Mouse (Mus musculus) limb, embryonic 14.5 days (tissue): Measurements from ENCODE around the gene Nup205. TPM values are rescaled to one million over a fixed set of nuclear protein-coding genes. Genes with fewer than 3 reads are reported as not detected.

Experiments
- ATAC-seq: fragments of 200-750 bp; cut with Nextera tagmentation; 2 replicates; pipeline ENCODE4 v1.8.0; 2017; ENCODE audit warnings: low read depth, moderate number of reproducible peaks, moderate TSS enrichment; ENCODE audit not compliant: low FRiP score
- DNase-seq: peaks from one replicate; pipeline ENCODE4 v3.0.0-alpha.2; 2015; ENCODE audit warnings: low spot score
- H3K27ac ChIP-seq: fragments of 300-500 bp; sonication (generic); replicated peaks from 2 replicates; pipeline ENCODE4 v1.5.1; 2014; ENCODE audit warnings: low read depth, mild to moderate bottlenecking, low read length, moderate library complexity, mixed read lengths
- H3K27me3 ChIP-seq: fragments of 300-500 bp; sonication (generic); 2 replicates; pipeline ENCODE4 v1.6.1; 2014; ENCODE audit warnings: low read length, mixed read lengths; ENCODE audit not compliant: control insufficient read depth, insufficient read depth
- H3K36me3 ChIP-seq: fragments of 300-500 bp; sonication (generic); 2 replicates; pipeline ENCODE4 v1.6.1; 2014; ENCODE audit warnings: mild to moderate bottlenecking, low read length, moderate library complexity, mixed read lengths; ENCODE audit not compliant: control insufficient read depth, insufficient read depth
- H3K4me1 ChIP-seq: fragments of 300-500 bp; sonication (generic); 2 replicates; pipeline ENCODE4 v1.6.1; 2014; ENCODE audit warnings: antibody characterized with exemption, low read length, mixed read lengths; ENCODE audit not compliant: control insufficient read depth, insufficient read depth
- H3K4me2 ChIP-seq: fragments of 300-500 bp; sonication (generic); replicated peaks from 2 replicates; pipeline ENCODE4 v1.6.1; 2014; ENCODE audit warnings: low read depth, mild to moderate bottlenecking, low read length, moderate library complexity; ENCODE audit not compliant: severe bottlenecking
- H3K4me3 ChIP-seq: fragments of 300-500 bp; sonication (generic); replicated peaks from 2 replicates; pipeline ENCODE4 v1.5.1; 2014; ENCODE audit warnings: low read length
- H3K9ac ChIP-seq: fragments of 300-500 bp; sonication (generic); 2 replicates; pipeline ENCODE4 v1.6.1; 2014; ENCODE audit warnings: mild to moderate bottlenecking, low read depth, low read length, moderate library complexity; ENCODE audit not compliant: severe bottlenecking
- H3K9me3 ChIP-seq: fragments of 300-500 bp; sonication (generic); 2 replicates; pipeline ENCODE4 v1.6.1; 2016; ENCODE audit warnings: low read length; ENCODE audit not compliant: control insufficient read depth
- POLR2A ChIP-seq: fragments of 200-500 bp; IDR thresholded peaks from 2 replicates; pipeline ENCODE4 v1.8.0; 2012; ENCODE audit warnings: inconsistent platforms, mild to moderate bottlenecking, moderate library complexity, borderline replicate concordance; ENCODE audit not compliant: insufficient read depth, insufficient read length; ENCODE audit errors: extremely low read depth
- WGBS: fragments of 180-500 bp; shearing (Covaris S2); extraction: QIAGEN DNeasy Blood & Tissue Kit; methylation state at CpG from one replicate; pipeline ENCODE4 v1.1.7; 2014; 5-methylcytosine and 5-hydroxymethylcytosine counted together
- polyA plus RNA-seq, 2 experiments: library from polyadenylated mRNA; depleted of rRNA in 1 of 2; stranded (reverse) in 1 of 2; unstranded in 1 of 2; fragments of >200 nt; fragmentation: Nextera tagmentation in 1 of 2; extraction: Ambion mirVana in 1 of 2; gene quantifications; 2 replicates each; pipeline versions ENCODE4 v1.2.1 to v1.2.3; 2012 to 2014

Nup205 gene
- polyA plus RNA-seq, 2 experiments: 38.7 to 48.4 TPM

DNA sequence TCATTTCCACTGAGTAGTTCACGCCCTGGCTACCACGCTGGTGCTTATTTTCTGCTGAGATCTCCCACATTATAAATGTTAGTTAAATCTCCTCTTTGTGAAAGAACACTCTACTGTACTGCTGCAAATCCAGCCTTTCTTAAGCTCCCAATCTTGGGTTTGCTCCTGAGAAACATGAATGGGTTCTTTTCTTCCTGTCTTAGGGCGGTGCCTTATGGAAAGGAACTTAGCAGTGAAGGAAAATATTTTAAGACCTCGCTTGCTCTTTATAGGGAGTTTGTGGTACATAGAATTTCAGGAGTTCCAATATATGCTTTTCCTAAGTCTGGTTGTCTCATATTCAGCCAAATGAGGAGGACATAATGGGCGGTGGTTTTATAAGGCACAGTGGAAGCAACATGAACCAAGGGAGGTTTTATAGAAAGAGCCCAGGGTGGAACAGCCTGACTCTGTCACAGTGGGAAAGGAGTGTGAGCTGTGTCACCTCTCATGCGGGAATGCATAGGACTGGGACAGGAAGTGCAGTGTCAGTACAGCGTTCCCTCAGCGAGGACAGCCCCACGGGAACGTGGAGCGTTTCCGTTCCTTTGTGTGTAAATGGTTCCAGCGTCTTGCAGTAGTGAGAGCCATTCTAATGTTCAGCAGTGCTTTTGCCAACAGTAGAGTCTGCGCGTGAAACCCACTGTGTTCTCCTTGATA, 88.5 kb downstream of the Nup205 start:
- no peaks in the 10 kb centered on the region for H3K9me3 ChIP-seq
- no peak overlapping the region for H3K9ac ChIP-seq
- H3K4me2 ChIP-seq: no peak overlapping the region
- ATAC-seq (peak; percentile 53), DNase-seq (peak; percentile 23)
- peaks cover 9% of the 10 kb centered on the region for H3K4me1 ChIP-seq
- peak overlapping the region; percentile 79 for H3K27ac ChIP-seq
- WGBS: 64% methylated on average over 15 of the region's 15 CpGs
- no peak for TF ChIP-seq POLR2A
- H3K27me3 ChIP-seq: no peaks in the 10 kb centered on the region
- H3K4me3 ChIP-seq: no peak overlapping the region
- H3K36me3 ChIP-seq: peaks cover 27% of the 10 kb centered on the region

GRCm38 (mm10) chr6:35268711-35269110, 91.5 kb downstream of the Nup205 start:
- no peak overlapping the region for H3K9ac ChIP-seq
- DNase-seq (no peak), ATAC-seq (no peak)
- no peak overlapping the region for H3K27ac ChIP-seq
- H3K27me3 ChIP-seq: no peaks in the 10 kb centered on the region
- WGBS: 98% methylated on average over 13 of the region's 13 CpGs
- H3K4me3 ChIP-seq: no peak overlapping the region
- no peak overlapping the region for H3K4me2 ChIP-seq
- no peak for TF ChIP-seq POLR2A
- H3K9me3 ChIP-seq: no peaks in the 10 kb centered on the region
- peaks cover 2% of the 10 kb centered on the region for H3K36me3 ChIP-seq
- H3K4me1 ChIP-seq: peaks cover 9% of the 10 kb centered on the region

GRCm38 (mm10) chr6:35269643-35270042, 92.4 kb downstream of the Nup205 start:
- Histone ChIP-seq H3K9ac (no peak overlapping the region), H3K4me3 (no peak overlapping the region), H3K27ac (no peak overlapping the region), H3K9me3 (no peaks in the 10 kb centered on the region), H3K4me1 (peaks cover 9% of the 10 kb centered on the region), H3K4me2 (no peak overlapping the region), H3K27me3 (no peaks in the 10 kb centered on the region), H3K36me3 (no peaks in the 10 kb centered on the region; the same call in 1 of the 2 replicates)
- WGBS: 70% methylated on average over 13 of the region's 13 CpGs
- ATAC-seq (no peak), DNase-seq (no peak)
- no peak for TF ChIP-seq POLR2A

GRCm38 (mm10) chr6:35271094-35271855, 94.1 kb downstream of the Nup205 start:
- DNase-seq: no peak
- Histone ChIP-seq H3K27me3 (no peaks in the 10 kb centered on the region), H3K36me3 (no peaks in the 10 kb centered on the region), H3K4me2 (no peak overlapping the region), H3K9ac (no peak overlapping the region), H3K4me1 (peaks cover 4% of the 10 kb centered on the region; the same call in 1 of the 2 replicates), H3K9me3 (no peaks in the 10 kb centered on the region), H3K27ac (no peak overlapping the region), H3K4me3 (no peak overlapping the region)
- 93% methylated on average over 12 of the region's 12 CpGs for WGBS
- TF ChIP-seq POLR2A: no peak
- no peak for ATAC-seq

- ATAC-seq (no peak), DNase-seq (no peak)
- Histone ChIP-seq H3K27ac (no peak overlapping the region), H3K4me3 (no peak overlapping the region), H3K4me2 (no peak overlapping the region), H3K9me3 (no peaks in the 10 kb centered on the region), H3K36me3 (no peaks in the 10 kb centered on the region), H3K27me3 (no peaks in the 10 kb centered on the region), H3K4me1 (no peaks in the 10 kb centered on the region), H3K9ac (no peak overlapping the region)
- 86% methylated on average over 20 of the region's 20 CpGs for WGBS
- no peak for TF ChIP-seq POLR2A
Measured at GRCm38 (mm10) chr6:35271868-35272765, 94.9 kb downstream of the Nup205 start.
